ENCODE assay signal across 13 mouse cellular contexts in the genomic region with DNA sequence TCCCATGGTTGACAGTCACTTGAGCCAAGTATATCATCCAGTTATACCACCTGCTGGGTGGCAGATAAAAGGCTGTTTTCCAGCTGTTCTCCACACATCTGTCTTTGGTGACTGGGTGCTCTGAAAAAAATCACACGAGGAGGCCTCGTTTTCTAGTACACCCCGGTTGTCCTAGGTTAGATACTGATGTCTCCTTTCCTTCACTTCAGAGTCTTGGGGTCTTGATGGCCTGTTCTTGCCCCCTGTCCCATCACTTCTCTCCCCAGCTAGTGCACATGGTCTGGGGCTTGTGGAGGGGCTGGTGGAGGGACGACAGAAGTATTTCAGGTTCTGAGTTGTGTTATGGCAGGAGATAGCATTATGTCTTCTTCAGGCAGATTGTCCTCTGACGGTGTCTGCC.
DNase-seq lines count a peak whose midpoint lies in the region; ATAC-seq and TF ChIP-seq lines count a peak whose summit lies in the region.
"Had no signal": no experiment of that assay in that cellular context is flagged by ENCODE, and none has a peak within 500 bp of the region (broad histone marks: within the 10 kb centered on the region; RNA-seq: fewer than 3 reads in every experiment).

No protein-coding gene starts in this region.

- 0 out of 2 replicates have a peak, but pooled peaks cover 6% of the 10 kb centered on the region for H3K27me3 ChIP-seq in embryonic facial prominence, embryonic 12.5 days
- peaks cover 55% of the 10 kb centered on the region for H3K27me3 ChIP-seq in embryonic facial prominence, embryonic 10.5 days (replicated peaks; ENCODE audit: low read depth, poor library complexity, severe bottlenecking)
- H3K27me3 ChIP-seq in heart, postnatal 0 days (ENCODE audit: control insufficient read depth, insufficient read depth, low read length), result 0 out of 2 replicates have a peak, but pooled peaks cover 3% of the 10 kb centered on the region
- H3K27me3 ChIP-seq in lung, postnatal 0 days (replicated peaks; ENCODE audit: insufficient read depth, low read length), result no peaks in the 10 kb centered on the region; the same call in 1 of the 2 replicates
- H3K27me3 ChIP-seq in stomach, postnatal 0 days (ENCODE audit: control insufficient read depth, insufficient read depth, low read length), result no peaks in the 10 kb centered on the region
- H3K27me3 ChIP-seq: Patski had no signal

- peak overlapping the region; percentile 65 for H3K4me2 ChIP-seq in embryonic facial prominence, embryonic 12.5 days (replicated peaks)
- H3K4me2 ChIP-seq in heart, postnatal 0 days (ENCODE audit: low read depth, low read length), result 0 out of 2 replicates have a peak overlapping the region, but pooled peaks have one; percentile 61
- no peak overlapping the region for H3K4me2 ChIP-seq in lung, postnatal 0 days (replicated peaks; ENCODE audit: low read depth, low read length)
- H3K4me2 ChIP-seq in stomach, postnatal 0 days (replicated peaks; ENCODE audit: low read depth), result peak overlapping the region; percentile 72; the same call in 1 of the 2 replicates

- TF ChIP-seq EP300 in heart, postnatal 0 days (IDR thresholded peaks at IDR 0.05; ENCODE audit: low read depth), result no peak
- no peak for TF ChIP-seq EP300 in lung, postnatal 0 days (IDR thresholded peaks at IDR 0.05)
- no peak for TF ChIP-seq EP300 in stomach, postnatal 0 days (optimal IDR thresholded peaks at IDR 0.05)

- WGBS in embryonic facial prominence, embryonic 12.5 days, result 81% methylated on average over 5 of the region's 5 CpGs
- WGBS in embryonic facial prominence, embryonic 10.5 days, result 78% methylated on average over 5 of the region's 5 CpGs
- 82% methylated on average over 5 of the region's 5 CpGs for WGBS in heart, postnatal 0 days
- 71% methylated on average over 5 of the region's 5 CpGs for WGBS in lung, postnatal 0 days
- WGBS in stomach, postnatal 0 days, result 72% methylated on average over 5 of the region's 5 CpGs

- DNase-seq in embryonic facial prominence, embryonic 10.5 days (ENCODE audit: low spot score), result no peak
- no peak for DNase-seq in heart, postnatal 0 days (ENCODE audit: low spot score)
- DNase-seq in heart, adult 9 months (ENCODE audit: low spot score in 2 of 2), result no peak
- DNase-seq in lung, postnatal 0 days (ENCODE audit: low spot score), result no peak
- no peak for DNase-seq in lung, postnatal 14 days
- DNase-seq in stomach, postnatal 0 days (ENCODE audit: low spot score), result no peak
- DNase-seq in kidney, postnatal 10 days, result no peak
- DNase-seq: liver, postnatal 0 days; spleen, adult 18-20 months had no signal

- peaks cover 20% of the 10 kb centered on the region for H3K4me1 ChIP-seq in embryonic facial prominence, embryonic 12.5 days
- peaks cover 30% of the 10 kb centered on the region for H3K4me1 ChIP-seq in embryonic facial prominence, embryonic 10.5 days
- H3K4me1 ChIP-seq in heart, postnatal 0 days (ENCODE audit: control insufficient read depth, insufficient read depth), result peaks cover 12% of the 10 kb centered on the region; the same call in 1 of the 2 replicates
- H3K4me1 ChIP-seq in lung, postnatal 0 days (ENCODE audit: insufficient read depth, low read depth, low read length), result peaks cover 3% of the 10 kb centered on the region; the same call in 1 of the 2 replicates
- peaks cover 3% of the 10 kb centered on the region; the same call in 1 of the 2 replicates for H3K4me1 ChIP-seq in stomach, postnatal 0 days (replicated peaks; ENCODE audit: control insufficient read depth, insufficient read depth)

- no peaks in the 10 kb centered on the region for H3K36me3 ChIP-seq in embryonic facial prominence, embryonic 12.5 days
- no peaks in the 10 kb centered on the region for H3K36me3 ChIP-seq in embryonic facial prominence, embryonic 10.5 days (replicated peaks)
- H3K36me3 ChIP-seq in heart, postnatal 0 days (replicated peaks; ENCODE audit: control insufficient read depth, insufficient read depth, low read length), result no peaks in the 10 kb centered on the region
- H3K36me3 ChIP-seq in lung, postnatal 0 days (ENCODE audit: insufficient read depth, low read length), result no peaks in the 10 kb centered on the region
- H3K36me3 ChIP-seq in stomach, postnatal 0 days (ENCODE audit: control insufficient read depth, insufficient read depth, low read length), result no peaks in the 10 kb centered on the region
- H3K36me3 ChIP-seq: forebrain, embryonic 10.5 days had no signal

- H3K27ac ChIP-seq in embryonic facial prominence, embryonic 12.5 days, result no peak overlapping the region
- H3K27ac ChIP-seq in embryonic facial prominence, embryonic 10.5 days (replicated peaks), result no peak overlapping the region
- peak overlapping the region; percentile 95 for H3K27ac ChIP-seq in heart, postnatal 0 days (ENCODE audit: low read depth)
- peak overlapping the region; percentile 85 for H3K27ac ChIP-seq in lung, postnatal 0 days (ENCODE audit: low read length)
- peak overlapping the region; percentile 97 for H3K27ac ChIP-seq in stomach, postnatal 0 days (replicated peaks)

- ATAC-seq in embryonic facial prominence, embryonic 12.5 days (ENCODE audit: insufficient number of reproducible peaks, insufficient read depth, low FRiP score, low TSS enrichment), result no peak
- no peak for ATAC-seq in heart, postnatal 0 days (ENCODE audit: insufficient read depth, low read depth)
- no peak for ATAC-seq in lung, postnatal 0 days
- no peak for ATAC-seq in stomach, postnatal 0 days (ENCODE audit: low FRiP score, low TSS enrichment)
- ATAC-seq: liver, postnatal 0 days; midbrain, embryonic 16.5 days; Patski had no signal

- no peaks in the 10 kb centered on the region for H3K9me3 ChIP-seq in embryonic facial prominence, embryonic 12.5 days
- H3K9me3 ChIP-seq in embryonic facial prominence, embryonic 10.5 days, result no peaks in the 10 kb centered on the region
- H3K9me3 ChIP-seq in heart, postnatal 0 days (replicated peaks; ENCODE audit: control insufficient read depth, low read length), result no peaks in the 10 kb centered on the region
- H3K9me3 ChIP-seq in lung, postnatal 0 days (ENCODE audit: low read length), result no peaks in the 10 kb centered on the region
- H3K9me3 ChIP-seq in stomach, postnatal 0 days (ENCODE audit: control insufficient read depth, low read length), result no peaks in the 10 kb centered on the region
- H3K9me3 ChIP-seq: forebrain, embryonic 10.5 days had no signal

- no peak for TF ChIP-seq CTCF in heart, postnatal 0 days (IDR thresholded peaks at IDR 0.05; ENCODE audit: low read depth)
- TF ChIP-seq CTCF in lung, postnatal 0 days (IDR thresholded peaks at IDR 0.05), result no peak
- TF ChIP-seq CTCF in stomach, postnatal 0 days (IDR thresholded peaks at IDR 0.05; ENCODE audit: low read depth), result no peak

- H3K4me3 ChIP-seq in embryonic facial prominence, embryonic 12.5 days, result 0 out of 2 replicates have a peak overlapping the region, but pooled peaks have one; percentile 51
- no peak overlapping the region for H3K4me3 ChIP-seq in embryonic facial prominence, embryonic 10.5 days
- H3K4me3 ChIP-seq in heart, postnatal 0 days (ENCODE audit: low read depth, low read length), result no peak overlapping the region
- no peak overlapping the region for H3K4me3 ChIP-seq in lung, postnatal 0 days (ENCODE audit: low read depth, low read length)
- peak overlapping the region; percentile 57; the same call in 1 of the 2 replicates for H3K4me3 ChIP-seq in stomach, postnatal 0 days (ENCODE audit: low read depth, low read length)

- no peak overlapping the region for H3K9ac ChIP-seq in embryonic facial prominence, embryonic 12.5 days
- no peak overlapping the region for H3K9ac ChIP-seq in heart, postnatal 0 days (replicated peaks; ENCODE audit: low read depth, low read length)
- H3K9ac ChIP-seq in lung, postnatal 0 days (replicated peaks; ENCODE audit: low read depth), result no peak overlapping the region
- H3K9ac ChIP-seq in stomach, postnatal 0 days (ENCODE audit: low read length), result no peak overlapping the region
- H3K9ac ChIP-seq: liver, postnatal 0 days had no signal

Comparison
In these comparisons a context has a peak if more than half of its experiments do, and no peak if none do; other contexts are left out.
1. H3K4me3 ChIP-seq: peak in embryonic facial prominence, embryonic 12.5 days (single experiment) and stomach, postnatal 0 days (single experiment); none in embryonic facial prominence, embryonic 10.5 days (single experiment), heart, postnatal 0 days (single experiment) and lung, postnatal 0 days (single experiment).
2. H3K27ac ChIP-seq: peak in heart, postnatal 0 days (single experiment), lung, postnatal 0 days (single experiment) and stomach, postnatal 0 days (single experiment); none in embryonic facial prominence, embryonic 12.5 days (single experiment) and embryonic facial prominence, embryonic 10.5 days (single experiment).